Mouse (Mus musculus): ENCODE data around the gene Cpne4.

- no peak for TF ChIP-seq GATA1 (IDR thresholded peaks at IDR 0.05; ENCODE audit: borderline replicate concordance, low read length)
- TF ChIP-seq FLI1 (IDR thresholded peaks at IDR 0.05; ENCODE audit: low read length): no peak
These were observed 257.7 kb downstream of the Cpne4 start for GRCm38 (mm10) chr9:104804776-104805175.

Measured in megakaryocyte, embryonic 14.5 days (primary cell).